Mouse (Mus musculus): ENCODE measurements around the gene 4933407L21Rik.

DNA sequence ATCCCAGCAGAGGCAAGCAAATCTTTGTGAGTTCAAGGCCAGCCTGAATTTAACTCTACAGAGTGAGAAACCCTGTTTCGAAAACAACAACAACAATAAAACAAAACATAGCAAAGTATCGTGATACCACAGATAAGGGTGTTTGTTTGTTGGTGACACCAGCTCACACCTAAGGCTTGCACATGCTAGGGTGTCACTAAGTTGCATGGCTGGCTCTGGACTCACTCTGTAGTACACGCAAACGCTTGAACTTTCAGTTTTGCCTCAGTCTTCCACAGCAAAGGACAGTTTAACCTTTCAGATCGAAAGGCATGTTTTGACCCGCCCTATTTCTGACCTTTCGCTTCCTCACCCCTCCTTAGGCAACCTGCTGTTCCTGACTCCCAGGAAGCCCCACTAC is 41.1 kb upstream of the 4933407L21Rik start:
- no peak for TF ChIP-seq POLR2A (IDR thresholded peaks at IDR 0.05; ENCODE audit: insufficient read depth, low read depth, low read length)
- no peak for TF ChIP-seq CTCF (IDR thresholded peaks at IDR 0.05)

All from heart, adult 2 months (tissue).